Mouse (Mus musculus) kidney, adult 10 weeks (tissue): Measurements from ENCODE around the gene Igtp. TPM values are rescaled to one million over a fixed set of nuclear protein-coding genes. Genes with fewer than 3 reads are reported as not detected.

ENCODE experiments used
- polyA plus RNA-seq: library from polyadenylated mRNA; stranded (reverse); fragments of 350-450 nt; fragmentation: Illumina TruSeq; extraction: RNeasy Lipid Tissue Mini Kit (QIAGEN cat#74804); gene quantifications from one replicate; pipeline ENCODE4 v1.2.3, GENCODE M21; 2014; ENCODE audit warnings: low read depth, low replicate concordance

Igtp gene
- 11.9 TPM for polyA plus RNA-seq

GRCm38 (mm10) chr11:58199229-58200037 is at the start of gene Igtp, which contains the start of gene Irgm2:
Gene Igtp (plus strand): TSS chr11:58199556.
Gene Irgm2 (plus strand): TSS chr11:58199618.

DNA sequence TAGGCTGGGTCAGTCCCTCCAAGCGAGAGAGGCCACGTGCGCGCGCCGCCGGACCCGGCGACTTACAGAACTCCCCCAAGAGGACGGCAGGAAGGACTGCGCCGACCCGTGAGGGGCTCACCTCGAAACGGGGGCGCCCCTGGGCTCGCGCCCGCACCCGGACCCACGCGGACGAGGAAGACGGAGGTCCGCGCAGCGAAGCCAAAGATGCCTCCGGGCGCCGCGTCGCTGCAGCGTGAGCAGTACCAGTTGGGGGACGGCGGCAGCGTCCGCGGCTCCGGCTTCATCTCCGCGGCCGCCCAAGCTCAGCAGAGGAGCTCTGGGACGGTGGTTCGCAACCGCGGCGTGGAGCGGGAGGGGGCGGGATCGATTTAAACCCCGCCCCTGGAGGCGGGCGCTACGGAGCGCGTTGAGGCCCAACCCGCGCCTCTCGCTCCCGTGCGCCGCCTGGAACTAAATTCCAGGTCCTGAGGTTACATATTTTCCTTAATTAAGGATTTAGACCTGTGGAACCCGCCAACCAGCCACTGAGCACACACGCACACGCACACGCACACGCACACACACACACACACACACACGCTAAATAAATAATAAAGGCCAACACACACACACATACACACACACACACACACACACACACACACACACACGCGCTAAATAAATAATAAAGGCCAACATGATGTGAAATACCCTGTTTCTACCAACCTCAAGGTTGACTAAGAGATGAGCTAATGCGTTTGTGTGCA is 31.0 kb upstream of the Igtp start, which contains the start of gene Gemin5:
Gemin5 (minus strand) TSS at position 373 of the 749 bp plus-strand sequence.

DNA sequence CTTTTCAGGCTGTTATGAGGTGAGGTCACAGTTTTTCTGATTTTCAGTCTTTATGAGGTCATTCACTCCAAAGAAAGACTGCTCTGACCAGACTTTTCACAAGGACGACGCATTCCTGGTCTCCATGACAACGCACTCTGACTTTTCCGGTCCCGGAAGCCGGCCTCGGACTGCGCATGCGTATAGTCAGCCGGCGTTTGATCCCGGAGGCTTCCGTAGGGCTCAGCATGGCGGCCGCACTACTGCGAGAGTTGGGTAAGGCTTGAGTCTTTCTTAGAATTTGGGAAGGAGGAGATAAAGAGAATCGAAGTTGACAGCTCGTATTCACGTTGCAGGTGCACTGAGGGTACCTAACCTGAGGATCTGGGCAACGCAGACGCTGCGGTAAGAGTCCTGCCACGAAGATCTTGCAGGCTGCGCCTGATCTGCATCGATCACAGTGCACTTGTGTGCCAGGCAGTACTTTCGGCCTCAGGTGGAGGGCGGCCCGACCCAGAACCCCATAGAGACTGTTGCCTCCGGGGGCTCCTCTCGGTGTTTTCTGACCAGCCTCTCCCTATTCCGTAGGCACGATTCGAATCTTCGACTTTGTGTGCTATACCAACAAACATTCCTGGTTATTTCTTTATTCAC is 27.8 kb upstream of the Igtp start, which contains the start of gene Mrpl22:
Mrpl22 (plus strand) TSS at position 203 of the 633 bp plus-strand sequence.

Other genes starting within 250 kb of the Igtp start
- 16.2 TPM for gene Larp1, start 190.5 kb upstream of the Igtp start, polyA plus RNA-seq
- gene Gm12248, start 106.4 kb upstream of the Igtp start, polyA plus RNA-seq: not detected
- 24.2 TPM for gene Cnot8, start 95.4 kb upstream of the Igtp start, polyA plus RNA-seq
- 3.9 TPM for gene Gemin5, start 31.0 kb upstream of the Igtp start, polyA plus RNA-seq
- gene Mrpl22, start 27.9 kb upstream of the Igtp start, polyA plus RNA-seq: 70.5 TPM
- gene Irgm2, start 62 bp downstream of the Igtp start, polyA plus RNA-seq: 17.5 TPM
- gene 4930438A08Rik, start 75.2 kb downstream of the Igtp start, polyA plus RNA-seq: not detected
- 0.61 TPM for gene Zfp692, start 107.5 kb downstream of the Igtp start, polyA plus RNA-seq
- gene Zfp672, start 130.8 kb downstream of the Igtp start, polyA plus RNA-seq: 65.9 TPM
- gene Sh3bp5l, start 131.2 kb downstream of the Igtp start, polyA plus RNA-seq: 0.65 TPM
- gene Lypd8, start 179.5 kb downstream of the Igtp start, polyA plus RNA-seq: not detected
- gene 1810065E05Rik, start 221.6 kb downstream of the Igtp start, polyA plus RNA-seq: not detected
- not detected for gene Gm12253, start 233.0 kb downstream of the Igtp start, polyA plus RNA-seq